ENCODE assay signal across 8 mouse cellular contexts in genomic region chr11:97489589-97490324, GRCm38 (mm10). TPM values are rescaled to one million over a fixed set of nuclear protein-coding genes. Genes with fewer than 3 reads are reported as not detected.
DNase-seq lines count a peak whose midpoint lies in the region; ATAC-seq and TF ChIP-seq lines count a peak whose summit lies in the region.

No protein-coding gene starts in this region.

- WGBS in kidney, postnatal 0 days: 37% methylated on average over 16 of the region's 16 CpGs

- no peak overlapping the region for H3K27ac ChIP-seq in kidney, postnatal 0 days

- peak; percentile 94 for TF ChIP-seq CTCF in kidney, postnatal 0 days (IDR thresholded peaks at IDR 0.05; ENCODE audit: low read depth)

- no peak overlapping the region for H3K4me2 ChIP-seq in kidney, postnatal 0 days (ENCODE audit: low read length)

- ATAC-seq in granulocyte monocyte progenitor cell, adult 5-6 weeks (replicated peaks; ENCODE audit: poor library complexity, severe bottlenecking): peak; percentile 95
- ATAC-seq in kidney, postnatal 0 days (replicated peaks; ENCODE audit: low FRiP score, low read depth): peak; percentile 58
- ATAC-seq in neutrophil, adult 5-6 weeks (ENCODE audit: extremely low read depth, insufficient number of reproducible peaks, low FRiP score, poor library complexity, severe bottlenecking): peak; percentile 70

- H3K9ac ChIP-seq in kidney, postnatal 0 days (ENCODE audit: low read depth, low read length): no peak overlapping the region

- H3K9me3 ChIP-seq in kidney, postnatal 0 days (replicated peaks; ENCODE audit: low read length): no peaks in the 10 kb centered on the region

- H3K4me1 ChIP-seq in kidney, postnatal 0 days (replicated peaks; ENCODE audit: insufficient read depth, low read length): no peaks in the 10 kb centered on the region

- H3K36me3 ChIP-seq in kidney, postnatal 0 days (ENCODE audit: insufficient read depth, low read length): peaks cover 23% of the 10 kb centered on the region

- no peaks in the 10 kb centered on the region for H3K27me3 ChIP-seq in kidney, postnatal 0 days (ENCODE audit: insufficient read depth, low read length)

- DNase-seq in 416B (ENCODE audit: low read depth): peak; percentile 72
- DNase-seq in R1 (ENCODE audit: low read depth, low spot score): peak; percentile 89
- DNase-seq in cerebellum, postnatal 4 days (ENCODE audit: low spot score in 2 of 2): peak; percentile 77 to 84
- peak; percentile 82 for DNase-seq in kidney, postnatal 0 days (ENCODE audit: low spot score)
- DNase-seq in lung, adult 18-20 months: peak; percentile 50 to 66
- peak; percentile 86 for DNase-seq in thymus, postnatal 14 days

- no peak overlapping the region for H3K4me3 ChIP-seq in kidney, postnatal 0 days (replicated peaks; ENCODE audit: low read depth, low read length)

RNA-seq across cellular contexts. Expression of gene 4933428G20Rik, which starts 10.4 kb away (rescaled TPM):
- not detected in 2 replicates for total RNA-seq in granulocyte monocyte progenitor cell, adult 5-6 weeks (2014; fragmentation: Nextera tagmentation)
- total RNA-seq in granulocyte monocyte progenitor cell, adult 5-6 weeks (2017): 0.22 TPM in 1 of 2 replicates, not detected in the other
- polyA plus RNA-seq in kidney, postnatal 0 days (2015; fragmentation: Nextera tagmentation; extraction: Ambion mirVana): 0.08 and 0.28 TPM in 2 replicates
- 0.23 TPM in 1 of 2 replicates, not detected in the other for total RNA-seq in neutrophil, adult 5-6 weeks (2017)
